Comparison of ENCODE assay signal across 8 mouse cellular contexts in genomic region chr4:126103590-126104068, GRCm38 (mm10). TPM values are rescaled to one million over a fixed set of nuclear protein-coding genes. Genes with fewer than 3 reads are reported as not detected.
A peak's percentile ranks its signal among the peaks of the same experiment; 100 is the strongest.
DNase-seq lines count a peak whose midpoint lies in the region; ATAC-seq lines count a peak whose summit lies in the region.

Stk40 (plus strand) TSS chr4:126103957.

- 0% methylated on average over 31 of the region's 34 CpGs for WGBS in hindbrain, embryonic 11.5 days

- H3K4me1 ChIP-seq in hindbrain, embryonic 11.5 days (replicated peaks; ENCODE audit: control insufficient read depth, insufficient read depth, low read length): peaks cover 4% of the 10 kb centered on the region; the same call in 1 of the 2 replicates

- peak within 1 kb of the TSS; percentile 93 for H3K4me2 ChIP-seq in hindbrain, embryonic 11.5 days (replicated peaks; ENCODE audit: low read depth, low read length)

- peak; percentile 99 for DNase-seq in Muller cell, postnatal 12 days (ENCODE audit: inconsistent ontology term)
- DNase-seq in cerebellum, adult 9-11 months: peak; percentile 97
- peak; percentile 95 for DNase-seq in frontal cortex, adult 2 months (ENCODE audit: extremely low spot score in 1 of 2, low spot score in 1 of 2)
- DNase-seq in hindbrain, embryonic 11.5 days (ENCODE audit: low spot score): peak; percentile 98
- peak; percentile 93 to 96 for DNase-seq in layer of hippocampus, postnatal 10 days (ENCODE audit: low spot score in 2 of 2)
- DNase-seq in lung, postnatal 10 days: peak; percentile 97
- peak; percentile 96 for DNase-seq in ovary, postnatal 36 days (ENCODE audit: low spot score)
- peak; percentile 97 for DNase-seq in thymus, postnatal 25 days

- ATAC-seq in hindbrain, embryonic 11.5 days (ENCODE audit: low FRiP score): peak; percentile 96

- H3K36me3 ChIP-seq in hindbrain, embryonic 11.5 days (ENCODE audit: control insufficient read depth, insufficient read depth, low read length): no peaks in the 10 kb centered on the region

- peak within 1 kb of the TSS; percentile 94 for H3K4me3 ChIP-seq in hindbrain, embryonic 11.5 days (ENCODE audit: low read depth, low read length)

- peak within 1 kb of the TSS; percentile 87 for H3K9ac ChIP-seq in hindbrain, embryonic 11.5 days (ENCODE audit: low read depth, low read length)

- H3K27ac ChIP-seq in hindbrain, embryonic 11.5 days (ENCODE audit: low read depth, low read length): peak within 1 kb of the TSS; percentile 72

- no peaks in the 10 kb centered on the region for H3K27me3 ChIP-seq in hindbrain, embryonic 11.5 days (ENCODE audit: control insufficient read depth, insufficient read depth, low read length)

- H3K9me3 ChIP-seq in hindbrain, embryonic 11.5 days (ENCODE audit: control insufficient read depth, low read length): no peaks in the 10 kb centered on the region

RNA-seq across cellular contexts. Expression of gene Stk40, which starts in this region (rescaled TPM):
- 18.9 and 22.2 TPM in 2 replicates for polyA plus RNA-seq in frontal cortex, adult 2 months (2012; rRNA removed)
- polyA plus RNA-seq in hindbrain, embryonic 11.5 days (2014; fragmentation: Nextera tagmentation; extraction: Ambion mirVana): 19.0 and 26.0 TPM in 2 replicates
- 10 to 100 TPM; 19.7 to 20.7 TPM for total RNA-seq in layer of hippocampus, postnatal 10 days (2021)

Comparison
In these comparisons a context has a peak if more than half of its experiments do, and no peak if none do; other contexts are left out.
1. Peak in every context shown above with its lines: DNase-seq, ATAC-seq, H3K4me3 ChIP-seq and H3K27ac ChIP-seq.